Mouse (Mus musculus): ENCODE measurements at regions not wholly inside any gene's neighbourhood (a gene's known extent, or its start where the extent isn't known, plus 50 kb on each side); places are given as distances from the start of the nearest gene placed in this dataset.

- no peak for DNase-seq
These were observed 109.2 kb upstream of the Serp2 start for GRCm38 (mm10) chr14:76665754-76666371.

DNA sequence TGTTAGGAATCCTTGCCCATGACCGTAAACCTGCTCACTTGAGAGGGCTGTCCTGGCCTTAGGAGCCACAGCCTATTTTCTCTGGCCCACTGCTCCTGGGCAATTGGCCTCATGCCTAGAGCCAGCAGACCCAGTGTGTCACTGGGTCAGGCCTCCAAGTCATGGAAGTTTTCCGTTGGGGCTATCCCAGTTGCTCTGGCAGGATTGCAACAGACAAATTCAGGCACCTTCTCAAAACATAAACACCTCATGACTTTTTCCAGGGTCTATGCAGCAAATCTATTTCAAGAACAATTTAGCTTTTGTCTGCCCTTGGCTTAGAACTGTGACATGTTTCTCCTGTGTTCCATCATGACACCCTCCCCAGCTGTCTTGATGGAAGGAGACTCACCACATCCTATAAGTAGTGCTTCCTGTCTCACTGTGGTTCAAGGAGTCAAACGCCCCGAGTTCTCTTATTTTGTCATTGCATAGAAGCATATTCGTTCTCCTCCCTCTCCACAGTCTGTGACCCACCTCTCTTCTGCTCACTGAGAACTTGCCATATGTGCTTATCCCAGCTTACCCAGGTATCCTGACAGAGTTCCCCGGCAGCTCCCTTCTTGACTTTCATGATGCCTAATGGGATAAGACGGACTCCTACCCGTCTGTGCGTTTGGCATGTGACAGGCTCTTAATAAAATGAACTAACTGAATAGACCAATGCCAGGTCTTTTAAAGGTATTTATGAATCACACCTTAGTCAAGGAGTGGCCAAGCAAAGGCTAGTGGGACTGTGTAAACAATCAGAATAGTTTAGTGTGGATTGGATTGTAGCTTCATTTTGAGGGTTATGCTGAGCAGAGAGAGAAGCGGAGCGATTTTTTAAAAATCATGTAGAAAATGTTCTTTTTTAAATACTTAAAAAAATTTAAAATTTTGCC is 108.2 kb upstream of the Serp2 start:
- DNase-seq, result no peak
- intact Hi-C loops (cut with DNase I; ENCODE audit: low total_unique reads), result no loop called here

More at GRCm38 (mm10) chr14:76665754-76666371, 109.2 kb upstream of the Serp2 start:
- intact Hi-C loops (cut with DNase I; ENCODE audit: low total_unique reads), result no loop called here

GRCm38 (mm10) chr14:76663816-76664215 is 107.1 kb upstream of the Serp2 start:
- DNase-seq, result no peak
- intact Hi-C loops (cut with DNase I; ENCODE audit: low total_unique reads), result no loop called here

- DNase-seq, result no peak
- intact Hi-C loops (cut with DNase I; ENCODE audit: low total_unique reads), result no loop called here
These were observed 106.2 kb upstream of the Serp2 start for GRCm38 (mm10) chr14:76662871-76663270.

- intact Hi-C loops (cut with DNase I; ENCODE audit: low total_unique reads), result no loop called here
These were observed 104.2 kb upstream of the Serp2 start for GRCm38 (mm10) chr14:76660906-76661305.

GRCm38 (mm10) chr14:76658952-76659502 is 102.3 kb upstream of the Serp2 start:
- DNase-seq, result no peak
- intact Hi-C loops (cut with DNase I; ENCODE audit: low total_unique reads), result no loop called here

More at GRCm38 (mm10) chr14:76660906-76661305, 104.2 kb upstream of the Serp2 start:
- DNase-seq, result no peak

- peak; percentile 69 for DNase-seq
- intact Hi-C loops (cut with DNase I; ENCODE audit: low total_unique reads), result no loop called here
These were observed 101.3 kb upstream of the Serp2 start for GRCm38 (mm10) chr14:76657784-76658610.

- no peak for DNase-seq
- intact Hi-C loops (cut with DNase I; ENCODE audit: low total_unique reads), result no loop called here
These were observed 100.7 kb upstream of the Serp2 start for GRCm38 (mm10) chr14:76657375-76657774.

GRCm38 (mm10) chr14:76652356-76653126 is 95.9 kb upstream of the Serp2 start:
- intact Hi-C loops (cut with DNase I; ENCODE audit: low total_unique reads), result no loop called here
- no peak for DNase-seq

- DNase-seq, result no peak
- intact Hi-C loops (cut with DNase I; ENCODE audit: low total_unique reads), result no loop called here
These were observed 94.4 kb upstream of the Serp2 start for GRCm38 (mm10) chr14:76651096-76651495.

- intact Hi-C loops (cut with DNase I; ENCODE audit: low total_unique reads), result no loop called here
- DNase-seq, result no peak
These were observed 93.2 kb upstream of the Serp2 start for GRCm38 (mm10) chr14:76649927-76650326.

GRCm38 (mm10) chr14:76644716-76645115 is 88.0 kb upstream of the Serp2 start:
- no peak for DNase-seq
- intact Hi-C loops (cut with DNase I; ENCODE audit: low total_unique reads), result no loop called here

DNA sequence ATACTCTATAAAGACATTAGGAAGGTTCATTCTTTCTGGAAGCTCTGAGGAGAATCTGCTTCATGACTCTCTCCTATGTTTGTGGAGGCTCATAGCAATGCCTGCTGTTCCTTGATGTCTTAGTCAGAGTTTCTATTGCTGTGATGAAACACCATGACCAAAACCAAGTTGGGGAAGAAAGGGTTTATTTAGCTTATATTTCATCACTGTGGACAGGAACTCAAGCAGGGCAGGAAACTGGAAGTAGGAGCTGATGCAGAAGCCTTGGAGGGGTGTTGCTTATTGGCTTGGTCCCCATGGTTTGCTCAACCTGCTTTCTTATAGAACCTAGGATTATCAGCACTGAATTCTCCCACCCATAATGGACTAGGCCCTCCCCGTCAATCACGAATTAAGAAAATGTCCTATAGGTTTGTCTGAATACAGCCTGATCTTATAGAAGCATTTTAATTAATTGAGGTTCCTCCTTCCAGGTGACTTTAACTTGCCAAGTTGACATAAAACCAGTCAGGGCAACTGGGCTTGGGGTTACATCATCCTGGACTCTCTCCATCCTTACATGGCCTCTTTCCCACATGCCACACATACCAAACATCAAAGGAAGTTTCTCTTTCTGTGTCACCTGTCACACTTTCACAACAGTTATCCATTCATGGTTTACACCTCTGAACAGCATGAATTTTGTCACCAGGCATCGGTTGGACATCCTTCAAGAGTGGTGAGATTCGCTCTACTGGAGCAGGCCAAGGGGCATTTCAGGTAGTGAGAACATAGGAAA is 85.3 kb upstream of the Serp2 start:
- intact Hi-C loops (cut with DNase I; ENCODE audit: low total_unique reads), result no loop called here
- DNase-seq, result no peak

DNA sequence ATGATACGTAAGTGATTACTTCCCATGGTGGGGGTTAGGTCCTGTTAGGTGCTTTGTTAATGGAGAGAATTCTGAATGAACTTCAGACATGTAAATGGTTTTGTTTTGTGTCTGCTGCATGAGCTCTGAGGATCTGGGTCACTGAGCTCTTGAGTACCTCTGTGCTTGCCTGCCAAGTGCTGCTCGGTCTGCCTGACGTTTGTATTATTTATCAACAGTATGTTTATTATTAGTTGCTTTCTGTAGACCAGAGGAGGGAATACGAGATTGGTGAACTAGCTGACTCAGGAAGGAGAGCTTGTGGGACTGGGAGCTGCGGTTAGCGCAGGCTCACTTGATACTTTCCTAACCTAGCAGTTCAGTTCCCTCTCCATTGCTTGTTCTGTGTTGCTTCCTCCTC is 76.5 kb upstream of the Serp2 start:
- no peak for DNase-seq
- intact Hi-C loops (cut with DNase I; ENCODE audit: low total_unique reads), result no loop called here

DNA sequence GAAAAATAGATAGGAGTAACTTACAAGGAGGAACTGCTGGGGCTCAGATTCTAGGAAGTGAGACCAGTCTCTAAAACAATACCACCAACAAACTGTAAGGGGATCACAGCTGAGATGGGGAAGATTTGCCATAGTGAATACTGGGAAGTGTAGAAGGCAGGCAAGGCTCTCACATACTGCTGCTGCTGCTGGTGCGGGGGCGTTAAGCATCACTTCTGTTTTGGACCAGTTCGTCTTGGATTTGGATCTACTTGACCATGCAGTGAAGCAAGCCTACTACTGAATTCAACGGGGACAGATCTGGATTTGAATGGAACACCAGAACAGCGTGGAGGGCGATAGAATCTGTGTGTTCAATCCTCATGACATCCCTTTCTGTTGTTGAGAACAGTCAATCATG is 76.1 kb upstream of the Serp2 start:
- no peak for DNase-seq
- intact Hi-C loops (cut with DNase I; ENCODE audit: low total_unique reads), result no loop called here

DNA sequence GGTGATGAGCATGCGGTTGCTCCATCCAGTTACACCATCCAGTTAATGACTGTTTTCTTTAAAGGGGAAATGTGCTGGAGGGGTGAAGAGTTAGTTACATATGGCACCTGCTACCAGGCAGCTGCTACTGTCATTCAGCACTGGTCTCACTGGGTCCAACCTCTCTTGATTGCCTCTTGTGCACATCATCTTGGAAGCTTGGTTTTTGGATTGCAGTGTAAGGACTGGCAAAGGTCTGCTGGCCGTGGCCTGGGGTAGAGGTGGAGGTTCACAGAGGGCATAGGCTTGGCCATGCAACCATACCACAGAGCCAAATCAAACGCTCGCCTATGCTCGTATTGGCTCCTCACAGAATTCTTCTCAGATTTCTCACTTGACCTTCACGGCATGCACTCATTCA is 75.1 kb upstream of the Serp2 start:
- intact Hi-C loops (cut with DNase I; ENCODE audit: low total_unique reads), result no loop called here
- DNase-seq, result peak; percentile 45

DNA sequence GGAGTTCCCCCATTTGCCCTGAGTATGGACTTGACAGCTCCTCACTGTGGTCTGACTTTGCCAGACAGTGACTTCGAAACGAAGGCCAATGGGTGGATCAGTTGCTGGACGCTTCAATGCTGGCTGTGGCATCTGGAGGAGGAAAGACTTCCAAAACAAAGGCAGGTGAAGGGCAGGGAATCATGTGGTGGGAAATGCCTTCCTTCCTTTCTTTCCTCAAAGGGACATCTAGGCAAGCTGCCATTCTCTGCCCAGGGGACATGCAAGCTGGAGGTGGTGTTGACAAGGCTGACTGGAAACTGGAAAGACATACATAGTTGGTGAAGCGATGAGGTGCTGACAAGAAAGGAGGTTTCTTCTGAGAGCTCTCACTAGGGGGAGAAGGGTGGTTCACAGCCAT is 74.5 kb upstream of the Serp2 start:
- intact Hi-C loops (cut with DNase I; ENCODE audit: low total_unique reads), result no loop called here
- DNase-seq, result no peak

DNA sequence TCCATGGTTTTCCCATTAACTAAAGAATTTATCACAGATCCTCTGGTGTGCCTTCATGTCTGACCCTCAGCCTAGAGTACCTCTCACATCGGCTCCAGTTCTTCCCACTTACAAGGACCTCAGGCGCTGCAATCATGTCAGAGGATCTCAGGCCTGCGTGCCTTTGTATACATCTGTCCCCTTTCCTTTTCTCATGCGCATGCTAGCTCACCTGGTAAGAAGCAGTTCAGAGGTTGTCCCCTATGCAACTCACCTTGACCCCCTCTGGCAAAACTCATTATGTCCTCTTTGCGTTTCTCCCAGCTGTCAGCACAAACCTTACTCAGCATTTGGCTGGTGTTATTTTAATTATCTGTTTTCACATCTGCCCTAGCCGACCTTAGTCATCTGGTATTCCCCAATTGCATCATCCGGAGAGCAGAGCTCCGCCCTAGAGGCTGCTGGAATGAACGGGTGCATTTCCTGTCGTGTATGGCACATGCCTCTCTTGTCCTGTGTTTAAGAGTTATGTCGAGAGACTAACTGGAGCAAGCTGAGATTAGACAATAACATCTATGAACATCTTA is 73.3 kb upstream of the Serp2 start:
- intact Hi-C loops (cut with DNase I; ENCODE audit: low total_unique reads), result no loop called here
- no peak for DNase-seq
